Mouse (Mus musculus) MEL (cell line): ENCODE measurements around the gene 4933428M09Rik. TPM values are rescaled to one million over a fixed set of nuclear protein-coding genes. Genes with fewer than 3 reads are reported as not detected.
A peak's percentile ranks its signal among the peaks of the same experiment; 100 is the strongest.
"Not testable (repeated sequence)": the region's sequence is repeated elsewhere in the genome, so short reads cannot be mapped to it uniquely, and the experiment has no call there.

ENCODE experiments used
- DNase-seq: peaks from one replicate; pipeline ENCODE4 v3.0.0; 2011; ENCODE audit warnings: low read depth, low spot score
- H3K27ac ChIP-seq: 2 replicates; pipeline ENCODE4 v1.5.1; 2012; ENCODE audit warnings: low read depth, mild to moderate bottlenecking, control low read depth, low read length, moderate library complexity; ENCODE audit not compliant: control insufficient read depth
- H3K27me3 ChIP-seq, 2 experiments: fragments of 150-350 bp in 1 of 2; sonication (generic) in 1 of 2; 2 replicates each; pipeline ENCODE4 v1.6.1; 2012; ENCODE audit warnings: low read length in 2 of 2, mild to moderate bottlenecking in 2 of 2, improper control_type of control experiment in 1 of 2, moderate library complexity in 1 of 2; ENCODE audit not compliant: insufficient read depth in 2 of 2, control insufficient read depth in 1 of 2
- H3K36me3 ChIP-seq, 2 experiments: 2 replicates each; pipeline ENCODE4 v1.6.1; 2012 to 2014; ENCODE audit warnings: low read length in 2 of 2, improper control_type of control experiment in 1 of 2, inconsistent platforms in 1 of 2, mild to moderate bottlenecking in 1 of 2; ENCODE audit not compliant: insufficient read depth in 2 of 2, control insufficient read depth in 1 of 2
- H3K4me1 ChIP-seq, 2 experiments: fragments of 150-350 bp in 1 of 2; sonication (generic) in 1 of 2; 2 replicates each; pipeline ENCODE4 v1.6.1; 2012; ENCODE audit warnings: low read length in 2 of 2, improper control_type of control experiment in 1 of 2, mild to moderate bottlenecking in 1 of 2; ENCODE audit not compliant: insufficient read depth in 2 of 2, control insufficient read depth in 1 of 2
- H3K4me3 ChIP-seq, 2 experiments: fragments of 150-350 bp in 1 of 2; sonication (generic) in 1 of 2; 2 replicates each; pipeline ENCODE4 v1.5.1; 2012; ENCODE audit warnings: low read depth in 2 of 2, low read length in 2 of 2, mild to moderate bottlenecking in 2 of 2, moderate library complexity in 2 of 2, control low read depth in 1 of 2, improper control_type of control experiment in 1 of 2; ENCODE audit not compliant: control insufficient read depth in 1 of 2, insufficient read depth in 1 of 2
- H3K79me2 ChIP-seq: 2 replicates; pipeline ENCODE4 v1.6.1; 2012; ENCODE audit warnings: mild to moderate bottlenecking, low read length, moderate library complexity; ENCODE audit not compliant: control insufficient read depth, poor library complexity, insufficient read depth
- H3K9ac ChIP-seq: 2 replicates; pipeline ENCODE4 v1.6.1; 2012; ENCODE audit warnings: low read depth, mild to moderate bottlenecking, control low read depth, low read length, moderate library complexity; ENCODE audit not compliant: control insufficient read depth, poor library complexity, severe bottlenecking
- H3K9me3 ChIP-seq: fragments of 150-350 bp; sonication (generic); replicated peaks from 2 replicates; pipeline ENCODE4 v1.6.1; 2012; ENCODE audit warnings: mild to moderate bottlenecking, low read length, improper control_type of control experiment, moderate library complexity; ENCODE audit not compliant: insufficient read depth
- BHLHE40 ChIP-seq: IDR thresholded peaks from 2 replicates; pipeline ENCODE4 v1.6.1; 2012; ENCODE audit warnings: low read depth, mild to moderate bottlenecking, inconsistent platforms, low read length, improper control_type of control experiment, borderline replicate concordance
- CHD1 ChIP-seq: IDR thresholded peaks from 2 replicates; pipeline ENCODE4 v1.6.1; 2012; ENCODE audit warnings: low read depth, mild to moderate bottlenecking, inconsistent platforms, low read length, improper control_type of control experiment
- CTCF ChIP-seq, 3 experiments: IDR thresholded peaks in 2 of 3; conservative IDR thresholded peaks in 1 of 3; 2 replicates each; pipeline ENCODE4 v1.5.1; 2011 to 2012; ENCODE audit warnings: low read length in 3 of 3, low read depth in 2 of 3, mild to moderate bottlenecking in 2 of 3, improper control_type of control experiment in 1 of 3, inconsistent platforms in 1 of 3, mixed read lengths in 1 of 3, moderate library complexity in 1 of 3; ENCODE audit not compliant: control insufficient read depth in 1 of 3, insufficient read depth in 1 of 3, poor library complexity in 1 of 3, severe bottlenecking in 1 of 3
- E2F4 ChIP-seq: IDR thresholded peaks from 2 replicates; pipeline ENCODE4 v1.6.1; 2011; ENCODE audit warnings: low read depth, low read length, improper control_type of control experiment, borderline replicate concordance
- EP300 ChIP-seq, 2 experiments: IDR thresholded peaks; 2 replicates each; pipeline ENCODE4 v1.6.1; 2011; ENCODE audit warnings: improper control_type of control experiment in 2 of 2, low read length in 2 of 2, low read depth in 1 of 2, mild to moderate bottlenecking in 1 of 2
- ETS1 ChIP-seq: IDR thresholded peaks from 2 replicates; pipeline ENCODE4 v1.6.1; 2012; ENCODE audit warnings: low read depth, mild to moderate bottlenecking, inconsistent platforms, low read length, improper control_type of control experiment, moderate library complexity
- GABPA ChIP-seq: IDR thresholded peaks from 2 replicates; pipeline ENCODE4 v1.6.1; 2012; ENCODE audit warnings: low read depth, mild to moderate bottlenecking, inconsistent platforms, low read length, improper control_type of control experiment, moderate library complexity
- HCFC1 ChIP-seq: IDR thresholded peaks from 2 replicates; pipeline ENCODE4 v1.6.1; 2012; ENCODE audit warnings: low read depth, mild to moderate bottlenecking, inconsistent platforms, low read length, improper control_type of control experiment, moderate library complexity
- KAT2A ChIP-seq: conservative IDR thresholded peaks from 2 replicates; pipeline ENCODE4 v1.6.1; 2012; ENCODE audit warnings: low read depth, low read length, improper control_type of control experiment, inconsistent platforms
- MAFK ChIP-seq: IDR thresholded peaks from 2 replicates; pipeline ENCODE4 v1.6.1; 2011; ENCODE audit warnings: low read depth, mild to moderate bottlenecking, low read length, improper control_type of control experiment, borderline replicate concordance
- MAZ ChIP-seq: IDR thresholded peaks from 2 replicates; pipeline ENCODE4 v1.6.1; 2012; ENCODE audit warnings: low read depth, mild to moderate bottlenecking, inconsistent platforms, low read length, improper control_type of control experiment
- MXI1 ChIP-seq: IDR thresholded peaks from 2 replicates; pipeline ENCODE4 v1.6.1; 2011; ENCODE audit warnings: mild to moderate bottlenecking, low read depth, low read length, improper control_type of control experiment
- MYB ChIP-seq: IDR thresholded peaks from 2 replicates; pipeline ENCODE4 v1.6.1; 2011; ENCODE audit warnings: mild to moderate bottlenecking, low read depth, low read length, improper control_type of control experiment
- NELFE ChIP-seq: IDR thresholded peaks from 2 replicates; pipeline ENCODE4 v1.6.1; 2011; ENCODE audit warnings: low read depth, low read length, improper control_type of control experiment
- NRF1 ChIP-seq: IDR thresholded peaks from 2 replicates; pipeline ENCODE4 v1.6.1; 2014; ENCODE audit warnings: low read depth, mild to moderate bottlenecking, inconsistent platforms, low read length, improper control_type of control experiment, moderate library complexity; ENCODE audit not compliant: poor library complexity, insufficient read depth, severe bottlenecking
- POLR2AphosphoS2 ChIP-seq: IDR thresholded peaks from 2 replicates; pipeline ENCODE4 v1.6.1; 2011; ENCODE audit warnings: low read length, improper control_type of control experiment
- RAD21 ChIP-seq: IDR thresholded peaks from 2 replicates; pipeline ENCODE4 v1.6.1; 2011; ENCODE audit warnings: mild to moderate bottlenecking, low read depth, low read length, improper control_type of control experiment
- SMC3 ChIP-seq: IDR thresholded peaks from 2 replicates; pipeline ENCODE4 v1.6.1; 2011; ENCODE audit warnings: low read depth, low read length, improper control_type of control experiment
- ZC3H11A ChIP-seq: IDR thresholded peaks from 2 replicates; pipeline ENCODE4 v1.6.1; 2012; ENCODE audit warnings: low read depth, mild to moderate bottlenecking, inconsistent platforms, low read length, improper control_type of control experiment
- ZMIZ1 ChIP-seq: IDR thresholded peaks from 2 replicates; pipeline ENCODE4 v1.6.1; 2012; ENCODE audit warnings: low read depth, mild to moderate bottlenecking, inconsistent platforms, low read length, improper control_type of control experiment, moderate library complexity
- polyA plus RNA-seq, 2 experiments: library from polyadenylated mRNA; stranded (reverse) in 1 of 2; unstranded in 1 of 2; fragments of >175 nt in 1 of 2; fragments of >200 nt in 1 of 2; gene quantifications; 2 replicates each; pipeline versions ENCODE4 v1.2.1 to v1.2.4; 2012; ENCODE audit warnings: low replicate concordance in 2 of 2, low read depth in 1 of 2; ENCODE audit not compliant: insufficient read length in 2 of 2, insufficient read depth in 1 of 2, missing spikeins in 1 of 2
- total RNA-seq: library from RNA; depleted of rRNA; stranded (reverse); fragments of 300-350 nt; gene quantifications from 2 replicates; pipeline ENCODE4 v1.2.3, GENCODE M21; 2012

4933428M09Rik gene
- total and polyA plus RNA-seq, 3 experiments: 0.15 TPM; not detected in 2

DNA sequence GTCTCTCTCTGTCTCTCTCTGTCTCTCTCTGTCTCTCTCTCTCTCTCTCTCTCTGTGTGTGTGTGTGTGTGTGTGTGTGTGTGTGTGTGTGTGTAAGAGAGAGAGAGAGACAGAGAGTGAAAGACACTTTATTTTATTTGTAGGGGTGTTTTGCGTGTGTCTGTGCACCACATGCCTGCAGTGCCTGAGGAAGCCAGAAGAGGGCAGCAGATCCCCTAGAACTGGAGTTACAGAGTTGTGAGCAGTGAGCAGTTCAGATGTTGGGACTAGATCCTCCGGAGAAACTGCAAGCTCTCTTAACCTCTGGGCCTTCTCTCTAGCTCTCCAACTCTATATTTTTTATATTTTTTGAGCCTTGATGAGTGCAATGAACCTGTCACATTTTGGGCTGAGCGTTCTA lies 12.5 kb downstream of the 4933428M09Rik start:
- not testable (repeated sequence) for H3K27me3 ChIP-seq, H3K4me3 ChIP-seq, H3K36me3 ChIP-seq, H3K9me3 ChIP-seq, H3K4me1 ChIP-seq, H3K27ac ChIP-seq, H3K9ac ChIP-seq, H3K79me2 ChIP-seq
- peak; percentile 47 for TF ChIP-seq SMC3
- TF ChIP-seq RAD21: peak; percentile 44
- peak; percentile 54 to 67 (median 59) for TF ChIP-seq CTCF (IDR thresholded peaks at IDR 0.05 in 2 of 3, conservative IDR thresholded peaks at IDR 0.05 in 1 of 3; ENCODE audit: control insufficient read depth in 1 of 3, insufficient read depth in 1 of 3, low read depth in 2 of 3, low read length in 3 of 3, poor library complexity in 1 of 3, severe bottlenecking in 1 of 3)
- DNase-seq: peak; percentile 34

DNA sequence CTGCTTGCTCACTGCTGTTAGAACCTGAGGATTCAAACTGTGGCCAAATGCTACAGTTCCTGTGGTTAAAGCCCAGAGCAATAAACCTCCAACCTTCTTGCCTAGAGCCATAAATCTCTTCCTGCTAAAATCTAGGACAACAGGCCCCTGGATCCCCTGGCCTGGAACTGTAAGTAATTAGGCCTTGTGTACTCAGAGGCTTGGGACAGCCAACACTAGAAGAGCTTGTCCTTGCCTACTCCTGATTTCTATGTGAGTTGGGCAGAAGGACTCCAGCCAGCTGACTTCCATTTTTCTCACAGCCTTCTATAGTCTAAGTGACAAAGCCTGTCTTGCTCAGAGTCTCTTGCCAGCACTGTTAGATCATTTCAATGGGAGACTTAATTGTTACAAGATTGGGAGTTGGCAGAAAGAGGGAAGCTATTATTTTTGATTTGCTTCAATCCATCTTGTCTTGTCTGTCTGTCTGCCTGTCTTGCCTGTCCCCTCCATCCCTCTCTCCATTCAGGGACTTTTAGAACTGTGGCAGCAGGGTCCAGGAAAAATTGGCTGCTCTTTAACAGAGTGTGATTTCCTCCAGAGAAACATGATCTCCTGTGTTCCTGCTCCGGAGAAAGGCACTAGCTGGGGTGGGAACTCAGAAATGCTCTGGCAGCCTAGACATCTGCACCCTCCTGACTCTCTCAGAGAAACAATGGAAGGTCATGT lies 15.7 kb downstream of the 4933428M09Rik start:
- Histone ChIP-seq H3K4me1 (no peaks in the 10 kb centered on the region), H3K9me3 (no peaks in the 10 kb centered on the region), H3K27me3 (no peaks in the 10 kb centered on the region), H3K27ac (no peak overlapping the region), H3K36me3 (no peaks in the 10 kb centered on the region), H3K4me3 (no peak overlapping the region), H3K79me2 (no peaks in the 10 kb centered on the region), H3K9ac (no peak overlapping the region)
- no peak for DNase-seq
- no peak for TF ChIP-seq NELFE
- no peak for TF ChIP-seq ETS1
- TF ChIP-seq SMC3: no peak
- TF ChIP-seq HCFC1: no peak
- TF ChIP-seq RAD21: no peak
- no peak for TF ChIP-seq KAT2A
- TF ChIP-seq E2F4: no peak
- no peak for TF ChIP-seq MXI1
- TF ChIP-seq NRF1: no peak
- TF ChIP-seq MAZ: no peak
- TF ChIP-seq EP300 (IDR thresholded peaks at IDR 0.05; ENCODE audit: low read depth in 1 of 2, low read length in 2 of 2): no peak
- TF ChIP-seq MAFK: no peak
- no peak for TF ChIP-seq MYB
- no peak for TF ChIP-seq ZMIZ1
- no peak for TF ChIP-seq GABPA
- TF ChIP-seq ZC3H11A: no peak
- TF ChIP-seq POLR2AphosphoS2: no peak
- TF ChIP-seq BHLHE40: no peak
- no peak for TF ChIP-seq CHD1
